Mouse (Mus musculus) cortical plate, adult 2 months (tissue): ENCODE measurements around the gene Uba6.

ENCODE experiments used
- CTCF ChIP-seq: fragments of 200-500 bp; IDR thresholded peaks from 2 replicates; pipeline ENCODE4 v1.5.1; 2011; ENCODE audit warnings: mild to moderate bottlenecking, control low read depth, low read length; ENCODE audit not compliant: insufficient read depth; ENCODE audit errors: extremely low read depth
- POLR2A ChIP-seq: fragments of 200-500 bp; IDR thresholded peaks from 2 replicates; pipeline ENCODE4 v1.6.1; 2011; ENCODE audit warnings: mild to moderate bottlenecking, low read length, control low read depth; ENCODE audit not compliant: insufficient read depth; ENCODE audit errors: extremely low read depth

DNA sequence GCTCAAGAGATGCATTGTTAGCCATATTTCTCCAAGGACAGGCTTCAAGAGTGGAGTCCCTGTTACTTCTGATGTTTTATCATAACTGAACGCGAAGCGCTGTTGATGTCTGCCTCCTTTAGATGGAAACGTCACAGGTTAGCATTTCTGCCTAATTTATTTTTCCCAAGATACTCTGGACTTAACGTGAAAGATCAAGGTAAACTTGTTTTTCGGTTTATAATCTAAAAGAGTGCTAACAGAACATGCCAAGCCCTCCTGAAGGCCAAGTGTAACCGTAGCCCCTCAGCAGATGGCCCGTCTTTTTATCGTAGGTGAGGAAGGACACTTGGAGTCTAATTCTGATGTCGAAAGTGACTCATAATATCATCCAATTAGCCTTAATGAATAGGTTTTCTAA lies 25.2 kb upstream of the Uba6 start, which contains the start of gene Gnrhr:
- no peak for TF ChIP-seq CTCF
- no peak for TF ChIP-seq POLR2A
